Mouse (Mus musculus): Measurements from ENCODE around the gene Rpgr.

GRCm38 (mm10) chrX:10251357-10251756, 34.6 kb upstream of the Rpgr start:
- TF ChIP-seq POLR2A (IDR thresholded peaks at IDR 0.05; ENCODE audit: borderline replicate concordance, low read depth, low read length) (no peak), CTCF (IDR thresholded peaks at IDR 0.05; ENCODE audit: low read depth, low read length) (no peak)

All from bone marrow macrophage, adult 2 months (primary cell).